Mouse (Mus musculus) intestine, postnatal 0 days (tissue): ENCODE measurements around the gene Tacc3. TPM values are rescaled to one million over a fixed set of nuclear protein-coding genes. Genes with fewer than 3 reads are reported as not detected.
A peak's percentile ranks its signal among the peaks of the same experiment; 100 is the strongest.

Experiments
- ATAC-seq: fragments of 200-750 bp; cut with Nextera tagmentation; 2 replicates; pipeline ENCODE4 v1.8.0; 2017; ENCODE audit warnings: mild to moderate bottlenecking, moderate TSS enrichment, moderate library complexity
- H3K27ac ChIP-seq: fragments of 300-500 bp; sonication (generic); 2 replicates; pipeline ENCODE4 v1.5.1; 2014; ENCODE audit warnings: mild to moderate bottlenecking, low read depth, low read length, moderate library complexity
- H3K27me3 ChIP-seq: fragments of 300-500 bp; sonication (generic); replicated peaks from 2 replicates; pipeline ENCODE4 v1.6.1; 2014; ENCODE audit warnings: low read length, mixed read lengths; ENCODE audit not compliant: control insufficient read depth, insufficient read depth
- H3K36me3 ChIP-seq: fragments of 300-500 bp; sonication (generic); 2 replicates; pipeline ENCODE4 v1.6.1; 2014; ENCODE audit warnings: mild to moderate bottlenecking, moderate library complexity; ENCODE audit not compliant: control insufficient read depth, insufficient read depth
- H3K4me1 ChIP-seq: fragments of 300-500 bp; sonication (generic); replicated peaks from 2 replicates; pipeline ENCODE4 v1.6.1; 2014; ENCODE audit warnings: antibody characterized with exemption, low read length, mixed read lengths; ENCODE audit not compliant: control insufficient read depth, insufficient read depth
- H3K4me2 ChIP-seq: fragments of 300-500 bp; sonication (generic); replicated peaks from 2 replicates; pipeline ENCODE4 v1.6.1; 2014; ENCODE audit warnings: low read depth, mild to moderate bottlenecking, moderate library complexity
- H3K4me3 ChIP-seq: fragments of 300-500 bp; sonication (generic); 2 replicates; pipeline ENCODE4 v1.5.1; 2014; ENCODE audit warnings: low read depth, low read length
- H3K9ac ChIP-seq: fragments of 300-500 bp; sonication (generic); 2 replicates; pipeline ENCODE4 v1.6.1; 2014; ENCODE audit warnings: mild to moderate bottlenecking, low read depth, low read length
- H3K9me3 ChIP-seq: fragments of 300-500 bp; sonication (generic); 2 replicates; pipeline ENCODE4 v1.6.1; 2016; ENCODE audit warnings: mixed run types; ENCODE audit not compliant: control insufficient read depth
- CTCF ChIP-seq: sonication (generic); IDR thresholded peaks from 2 replicates; pipeline ENCODE4 v1.5.1; 2016; ENCODE audit warnings: low read depth, mild to moderate bottlenecking, control low read depth, antibody characterized with exemption, moderate library complexity
- WGBS: fragments of 180-500 bp; shearing (Covaris S2); extraction: QIAGEN DNeasy Blood & Tissue Kit; methylation state at CpG from one replicate; pipeline ENCODE4 v1.1.7; 2014; 5-methylcytosine and 5-hydroxymethylcytosine counted together
- polyA plus RNA-seq: library from polyadenylated mRNA; unstranded; fragments of >200 nt; fragmentation: Nextera tagmentation; extraction: Ambion mirVana; gene quantifications from 2 replicates; pipeline ENCODE4 v1.2.1, GENCODE M21; 2015

Tacc3 gene
- polyA plus RNA-seq, 1 experiment from 2014 or later: 39.3 TPM

- peak overlapping the region; percentile 58 for H3K9ac ChIP-seq
- peak overlapping the region; percentile 46 for H3K4me3 ChIP-seq
- H3K27ac ChIP-seq: no peak overlapping the region
- H3K9me3 ChIP-seq: no peaks in the 10 kb centered on the region
- 0 out of 2 replicates have a peak, but pooled peaks cover 4% of the 10 kb centered on the region for H3K4me1 ChIP-seq
- peak; percentile 31 for ATAC-seq
- no peaks in the 10 kb centered on the region for H3K36me3 ChIP-seq
- H3K27me3 ChIP-seq: peaks cover 9% of the 10 kb centered on the region; the same call in 1 of the 2 replicates
- WGBS: 5% methylated on average over 65 of the region's 71 CpGs
- peak overlapping the region; percentile 86 for H3K4me2 ChIP-seq
- no peak for TF ChIP-seq CTCF
Measured at GRCm38 (mm10) chr5:33694848-33695717, 37.2 kb downstream of the Tacc3 start.

GRCm38 (mm10) chr5:33695718-33696121, 37.8 kb downstream of the Tacc3 start:
- H3K4me1 ChIP-seq: 0 out of 2 replicates have a peak, but pooled peaks cover 4% of the 10 kb centered on the region
- 10% methylated on average over 20 of the region's 24 CpGs for WGBS
- 0 out of 2 replicates have a peak, but pooled peaks have one; percentile 5 for ATAC-seq

DNA sequence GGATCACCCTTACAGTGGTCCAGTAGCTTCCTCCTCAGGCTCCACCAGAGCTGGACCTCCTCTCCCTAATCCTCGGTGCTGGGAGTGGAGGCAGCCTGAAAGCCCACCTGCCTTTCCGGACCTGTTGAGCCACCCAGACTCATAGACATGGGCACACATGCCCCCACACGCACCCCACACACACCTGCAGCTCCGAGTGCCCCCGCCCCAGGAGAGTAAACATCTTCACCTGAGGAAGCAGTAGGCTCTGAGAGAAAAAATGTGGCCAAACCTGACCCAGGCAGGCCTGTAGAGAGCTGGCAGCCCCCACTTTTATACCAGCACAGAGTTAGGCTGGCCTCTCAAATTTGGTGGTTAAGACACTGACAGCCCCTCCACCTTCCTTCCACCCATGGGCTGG, 38.5 kb downstream of the Tacc3 start:
- no peak overlapping the region for H3K27ac ChIP-seq
- 0 out of 2 replicates have a peak, but pooled peaks cover 4% of the 10 kb centered on the region for H3K4me1 ChIP-seq
- H3K36me3 ChIP-seq: no peaks in the 10 kb centered on the region
- H3K9me3 ChIP-seq: no peaks in the 10 kb centered on the region
- H3K27me3 ChIP-seq: peaks cover 9% of the 10 kb centered on the region; the same call in 1 of the 2 replicates
- TF ChIP-seq CTCF: no peak
- ATAC-seq: no peak
- no peak overlapping the region for H3K4me2 ChIP-seq
- H3K4me3 ChIP-seq: no peak overlapping the region
- no peak overlapping the region for H3K9ac ChIP-seq
- 67% methylated on average over 5 of the region's 5 CpGs for WGBS

More at GRCm38 (mm10) chr5:33695718-33696121, 37.8 kb downstream of the Tacc3 start:
- Histone ChIP-seq H3K4me3 (peak overlapping the region; percentile 46), H3K9me3 (no peaks in the 10 kb centered on the region), H3K36me3 (no peaks in the 10 kb centered on the region), H3K27me3 (peaks cover 9% of the 10 kb centered on the region; the same call in 1 of the 2 replicates), H3K9ac (peak overlapping the region; percentile 58), H3K4me2 (peak overlapping the region; percentile 86), H3K27ac (no peak overlapping the region)
- no peak for TF ChIP-seq CTCF

- ATAC-seq: no peak
- no peak for TF ChIP-seq CTCF
- Histone ChIP-seq H3K27me3 (peaks cover 9% of the 10 kb centered on the region; the same call in 1 of the 2 replicates), H3K9ac (no peak overlapping the region), H3K4me3 (no peak overlapping the region), H3K4me2 (no peak overlapping the region), H3K9me3 (no peaks in the 10 kb centered on the region), H3K4me1 (0 out of 2 replicates have a peak, but pooled peaks cover 4% of the 10 kb centered on the region), H3K36me3 (no peaks in the 10 kb centered on the region), H3K27ac (no peak overlapping the region)
- 77% methylated on average over 1 of the region's 1 CpGs for WGBS
Measured at GRCm38 (mm10) chr5:33697534-33697933, 39.6 kb downstream of the Tacc3 start.

DNA sequence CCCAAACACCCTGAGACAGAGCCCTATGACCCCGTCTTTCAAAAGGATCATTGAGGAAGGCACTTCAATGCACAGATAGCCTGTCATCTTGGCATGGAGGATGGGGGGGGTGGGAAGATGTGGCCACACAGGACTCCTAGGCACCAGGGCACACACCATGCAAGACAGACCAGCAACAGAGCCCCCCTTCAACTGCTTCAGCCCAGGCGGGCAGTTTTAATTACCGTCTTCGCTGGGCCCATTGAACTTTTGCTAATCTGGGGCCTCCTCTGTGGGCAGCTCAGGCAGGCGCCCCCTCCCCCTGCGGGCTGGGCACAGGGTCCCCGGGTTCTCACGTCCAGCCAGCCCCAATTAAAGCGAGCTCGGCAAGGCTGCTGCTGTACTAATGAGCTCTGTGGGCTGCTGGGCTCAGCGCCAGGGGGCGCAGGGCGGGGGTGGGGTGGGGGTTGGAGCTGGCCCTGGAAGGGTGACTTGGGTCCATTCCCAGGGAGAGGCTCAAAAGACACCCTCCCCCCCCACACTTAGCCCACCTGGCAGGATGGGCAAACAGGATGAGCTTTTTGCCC, 40.1 kb downstream of the Tacc3 start:
- no peak overlapping the region for H3K4me3 ChIP-seq
- no peak overlapping the region for H3K27ac ChIP-seq
- H3K9ac ChIP-seq: no peak overlapping the region
- no peaks in the 10 kb centered on the region for H3K36me3 ChIP-seq
- H3K9me3 ChIP-seq: no peaks in the 10 kb centered on the region
- no peak overlapping the region for H3K4me2 ChIP-seq
- WGBS: 56% methylated on average over 13 of the region's 13 CpGs
- ATAC-seq: no peak
- no peak for TF ChIP-seq CTCF
- peaks cover 7% of the 10 kb centered on the region; the same call in 1 of the 2 replicates for H3K27me3 ChIP-seq
- H3K4me1 ChIP-seq: no peaks in the 10 kb centered on the region

DNA sequence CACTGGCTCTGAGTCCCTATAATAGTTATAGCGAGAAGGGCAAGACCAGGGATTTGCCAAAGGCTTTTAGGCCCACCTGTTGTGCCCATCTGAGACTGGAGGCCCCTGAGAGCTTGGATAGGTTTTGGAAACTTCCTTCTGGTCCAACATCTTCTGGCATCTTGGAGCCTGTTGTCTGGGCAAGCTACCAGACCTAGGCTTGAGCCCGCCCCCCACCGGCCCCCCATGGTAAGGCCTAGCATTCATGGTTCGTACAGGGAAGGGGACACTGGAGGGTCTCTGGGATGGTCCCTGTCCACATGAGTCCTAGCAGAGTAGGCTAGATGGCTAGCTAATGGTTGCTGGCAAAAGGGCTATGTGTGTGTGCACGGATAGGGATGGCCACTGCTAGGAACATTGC, 40.7 kb downstream of the Tacc3 start:
- no peak overlapping the region for H3K27ac ChIP-seq
- no peak for ATAC-seq
- 95% methylated on average over 5 of the region's 5 CpGs for WGBS
- H3K36me3 ChIP-seq: no peaks in the 10 kb centered on the region
- no peak overlapping the region for H3K9ac ChIP-seq
- TF ChIP-seq CTCF: no peak
- no peak overlapping the region for H3K4me2 ChIP-seq
- H3K9me3 ChIP-seq: no peaks in the 10 kb centered on the region
- H3K4me3 ChIP-seq: no peak overlapping the region
- peaks cover 4% of the 10 kb centered on the region; the same call in 1 of the 2 replicates for H3K27me3 ChIP-seq
- no peaks in the 10 kb centered on the region for H3K4me1 ChIP-seq
